In the genomic region with DNA sequence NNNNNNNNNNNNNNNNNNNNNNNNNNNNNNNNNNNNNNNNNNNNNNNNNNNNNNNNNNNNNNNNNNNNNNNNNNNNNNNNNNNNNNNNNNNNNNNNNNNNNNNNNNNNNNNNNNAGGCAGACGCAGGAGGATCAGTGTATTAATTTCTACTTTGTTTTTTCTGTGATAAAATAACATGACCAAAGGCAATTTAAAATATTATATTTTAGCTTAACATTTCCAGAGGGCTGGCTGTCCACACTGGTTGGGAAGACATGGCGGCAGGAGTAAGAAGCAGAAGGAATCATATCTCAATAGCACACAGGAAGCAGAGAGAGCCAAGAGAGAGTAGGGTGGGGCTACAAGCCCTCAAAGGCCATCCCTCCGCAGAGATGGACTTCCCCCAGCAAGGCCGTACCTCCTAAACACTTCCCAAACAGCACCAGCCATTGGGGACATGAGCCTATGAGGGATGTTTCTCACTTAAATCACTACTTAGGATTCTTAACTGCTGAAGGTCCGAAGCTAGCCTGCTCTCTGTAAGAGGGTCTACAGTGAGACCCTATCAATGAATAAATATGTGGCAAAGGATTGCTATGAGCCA, we compare ENCODE assay signal across 17 mouse cellular contexts.
"Had no signal": no experiment of that assay in that cellular context is flagged by ENCODE, and none has a peak within 500 bp of the region (broad histone marks: within the 10 kb centered on the region; RNA-seq: fewer than 3 reads in every experiment).

No protein-coding gene starts in this region.

- H3K9me3 ChIP-seq: megakaryocyte, embryonic 14.5 days; midbrain, embryonic 13.5 days; midbrain, embryonic 15.5 days; neural tube, embryonic 12.5 days; stomach, embryonic 15.5 days had no signal

- H3K4me1 ChIP-seq: midbrain, embryonic 13.5 days; midbrain, embryonic 15.5 days; neural tube, embryonic 12.5 days; stomach, embryonic 15.5 days had no signal

- H3K27me3 ChIP-seq: midbrain, embryonic 13.5 days; midbrain, embryonic 15.5 days; neural tube, embryonic 12.5 days; stomach, embryonic 15.5 days had no signal

- H3K9ac ChIP-seq: liver, embryonic 14.5 days; lung, embryonic 14.5 days; midbrain, embryonic 13.5 days; midbrain, embryonic 15.5 days; neural tube, embryonic 12.5 days; stomach, embryonic 15.5 days had no signal

- H3K27ac ChIP-seq: liver, embryonic 14.5 days; macrophage; midbrain, embryonic 13.5 days; midbrain, embryonic 15.5 days; neural tube, embryonic 12.5 days; stomach, embryonic 15.5 days; stomach, postnatal 0 days had no signal

- ATAC-seq: midbrain, embryonic 13.5 days; midbrain, embryonic 15.5 days had no signal

- DNase-seq: lung, adult 18-20 months; lung, embryonic 14.5 days; lung, postnatal 14 days; lung, postnatal 36 days; right cerebral cortex, postnatal 14 days; thymus, adult 18-20 months; thymus, postnatal 14 days; thymus, postnatal 36 days had no signal

- H3K4me3 ChIP-seq: megakaryocyte, embryonic 14.5 days; midbrain, embryonic 13.5 days; midbrain, embryonic 15.5 days; neural tube, embryonic 12.5 days; stomach, embryonic 15.5 days had no signal

- H3K36me3 ChIP-seq: midbrain, embryonic 13.5 days; midbrain, embryonic 15.5 days; neural tube, embryonic 12.5 days; stomach, embryonic 15.5 days had no signal

- H3K4me2 ChIP-seq: lung, embryonic 14.5 days; midbrain, embryonic 11.5 days; midbrain, embryonic 13.5 days; midbrain, embryonic 15.5 days; neural tube, embryonic 12.5 days; stomach, embryonic 15.5 days had no signal
